Mouse (Mus musculus) intestine, embryonic 16.5 days (tissue): ENCODE measurements around the gene Ninl. TPM values are rescaled to one million over a fixed set of nuclear protein-coding genes. Genes with fewer than 3 reads are reported as not detected.

ENCODE experiments used
- ATAC-seq: fragments of 200-750 bp; cut with Nextera tagmentation; 2 replicates; pipeline ENCODE4 v1.8.0; 2017; ENCODE audit warnings: moderate TSS enrichment, moderate library complexity
- H3K27ac ChIP-seq: fragments of 300-500 bp; sonication (generic); 2 replicates; pipeline ENCODE4 v1.5.1; 2014; ENCODE audit warnings: mild to moderate bottlenecking, low read length
- H3K27me3 ChIP-seq: fragments of 300-500 bp; sonication (generic); replicated peaks from 2 replicates; pipeline ENCODE4 v1.6.1; 2014; ENCODE audit warnings: low read length, control low read depth, mixed read lengths; ENCODE audit not compliant: control insufficient read depth, insufficient read depth
- H3K36me3 ChIP-seq: fragments of 300-500 bp; sonication (generic); 2 replicates; pipeline ENCODE4 v1.6.1; 2014; ENCODE audit warnings: low read length, control low read depth; ENCODE audit not compliant: control insufficient read depth, insufficient read depth
- H3K4me1 ChIP-seq: fragments of 300-500 bp; sonication (generic); 2 replicates; pipeline ENCODE4 v1.6.1; 2014; ENCODE audit warnings: low read length, control low read depth, mixed read lengths; ENCODE audit not compliant: control insufficient read depth, insufficient read depth
- H3K4me2 ChIP-seq: fragments of 300-500 bp; sonication (generic); 2 replicates; pipeline ENCODE4 v1.6.1; 2014; ENCODE audit warnings: low read depth, low read length, control low read depth
- H3K4me3 ChIP-seq: fragments of 300-500 bp; sonication (generic); 2 replicates; pipeline ENCODE4 v1.5.1; 2014; ENCODE audit warnings: mild to moderate bottlenecking, low read length
- H3K9ac ChIP-seq: fragments of 300-500 bp; sonication (generic); 2 replicates; pipeline ENCODE4 v1.6.1; 2014; ENCODE audit warnings: low read depth, low read length
- H3K9me3 ChIP-seq: fragments of 300-500 bp; sonication (generic); 2 replicates; pipeline ENCODE4 v1.6.1; 2016; ENCODE audit warnings: low read length, control low read depth; ENCODE audit not compliant: control insufficient read depth
- WGBS: fragments of 180-500 bp; shearing (Covaris S2); extraction: QIAGEN DNeasy Blood & Tissue Kit; methylation state at CpG from one replicate; pipeline ENCODE4 v1.1.7; 2014; 5-methylcytosine and 5-hydroxymethylcytosine counted together
- polyA plus RNA-seq: library from polyadenylated mRNA; unstranded; fragments of >200 nt; fragmentation: Nextera tagmentation; extraction: Ambion mirVana; gene quantifications from 2 replicates; pipeline ENCODE4 v1.2.1, GENCODE M21; 2015

The Ninl gene
- polyA plus RNA-seq, 1 experiment from 2014 or later: 5.3 TPM

GRCm38 (mm10) chr2:150969231-150969630 lies 70.0 kb downstream of the Ninl start:
- H3K4me2 ChIP-seq: no peak overlapping the region
- no peak for ATAC-seq
- H3K27me3 ChIP-seq: no peaks in the 10 kb centered on the region
- H3K4me1 ChIP-seq: no peaks in the 10 kb centered on the region
- no peak overlapping the region for H3K4me3 ChIP-seq
- no peaks in the 10 kb centered on the region for H3K9me3 ChIP-seq
- whole genome bisulfite sequencing: 89% methylated on average over 2 of the region's 2 CpGs
- H3K27ac ChIP-seq: no peak overlapping the region
- H3K9ac ChIP-seq: no peak overlapping the region
- H3K36me3 ChIP-seq: peaks cover 3% of the 10 kb centered on the region; the same call in 1 of the 2 replicates

GRCm38 (mm10) chr2:150967491-150967890 lies 71.7 kb downstream of the Ninl start:
- Histone ChIP-seq H3K36me3 (no peaks in the 10 kb centered on the region), H3K27me3 (no peaks in the 10 kb centered on the region), H3K9ac (no peak overlapping the region), H3K9me3 (no peaks in the 10 kb centered on the region), H3K27ac (no peak overlapping the region), H3K4me2 (no peak overlapping the region), H3K4me3 (no peak overlapping the region), H3K4me1 (no peaks in the 10 kb centered on the region)
- WGBS: 84% methylated on average over 2 of the region's 2 CpGs
- ATAC-seq: no peak

- Histone ChIP-seq H3K36me3 (no peaks in the 10 kb centered on the region), H3K4me2 (no peak overlapping the region), H3K27me3 (no peaks in the 10 kb centered on the region), H3K9me3 (no peaks in the 10 kb centered on the region), H3K4me3 (no peak overlapping the region), H3K27ac (no peak overlapping the region), H3K4me1 (no peaks in the 10 kb centered on the region), H3K9ac (no peak overlapping the region)
- no peak for ATAC-seq
- WGBS: 91% methylated on average over 10 of the region's 10 CpGs
Observed at GRCm38 (mm10) chr2:150965951-150966350, 73.2 kb downstream of the Ninl start.

GRCm38 (mm10) chr2:150964641-150965040 lies 74.5 kb downstream of the Ninl start:
- Histone ChIP-seq H3K9me3 (no peaks in the 10 kb centered on the region), H3K36me3 (no peaks in the 10 kb centered on the region), H3K4me1 (no peaks in the 10 kb centered on the region), H3K27me3 (no peaks in the 10 kb centered on the region), H3K9ac (no peak overlapping the region), H3K4me3 (no peak overlapping the region), H3K27ac (no peak overlapping the region), H3K4me2 (no peak overlapping the region)
- ATAC-seq: no peak
- 87% methylated on average over 3 of the region's 3 CpGs for WGBS

- Histone ChIP-seq H3K27me3 (no peaks in the 10 kb centered on the region), H3K4me3 (no peak overlapping the region), H3K36me3 (no peaks in the 10 kb centered on the region), H3K27ac (no peak overlapping the region), H3K9ac (no peak overlapping the region), H3K9me3 (no peaks in the 10 kb centered on the region), H3K4me2 (no peak overlapping the region), H3K4me1 (no peaks in the 10 kb centered on the region)
- ATAC-seq: no peak
- 80% methylated on average over 3 of the region's 3 CpGs for WGBS
Observed at GRCm38 (mm10) chr2:150963246-150963645, 75.9 kb downstream of the Ninl start.

GRCm38 (mm10) chr2:150959521-150959920 lies 79.7 kb downstream of the Ninl start:
- no peaks in the 10 kb centered on the region for H3K9me3 ChIP-seq
- H3K9ac ChIP-seq: no peak overlapping the region
- no peak overlapping the region for H3K4me3 ChIP-seq
- no peaks in the 10 kb centered on the region for H3K27me3 ChIP-seq
- 85% methylated on average over 10 of the region's 10 CpGs for WGBS
- no peaks in the 10 kb centered on the region for H3K4me1 ChIP-seq
- H3K36me3 ChIP-seq: no peaks in the 10 kb centered on the region
- H3K4me2 ChIP-seq: no peak overlapping the region
- no peak for ATAC-seq
- H3K27ac ChIP-seq: no peak overlapping the region

- Histone ChIP-seq H3K27ac (no peak overlapping the region), H3K9me3 (no peaks in the 10 kb centered on the region), H3K4me1 (no peaks in the 10 kb centered on the region), H3K9ac (no peak overlapping the region), H3K4me3 (no peak overlapping the region), H3K4me2 (no peak overlapping the region), H3K27me3 (no peaks in the 10 kb centered on the region), H3K36me3 (no peaks in the 10 kb centered on the region)
- no peak for ATAC-seq
- 72% methylated on average over 1 of the region's 1 CpGs for WGBS
Observed at GRCm38 (mm10) chr2:150955859-150956258, 83.3 kb downstream of the Ninl start.

- Histone ChIP-seq H3K27me3 (no peaks in the 10 kb centered on the region), H3K9ac (no peak overlapping the region), H3K4me3 (no peak overlapping the region), H3K4me1 (no peaks in the 10 kb centered on the region), H3K4me2 (no peak overlapping the region), H3K9me3 (no peaks in the 10 kb centered on the region), H3K27ac (no peak overlapping the region), H3K36me3 (no peaks in the 10 kb centered on the region)
- 94% methylated on average over 2 of the region's 2 CpGs for WGBS
- ATAC-seq: no peak
Observed at GRCm38 (mm10) chr2:150951201-150951600, 88.0 kb downstream of the Ninl start.

GRCm38 (mm10) chr2:150950056-150950455 lies 89.1 kb downstream of the Ninl start:
- Histone ChIP-seq H3K9me3 (no peaks in the 10 kb centered on the region), H3K4me3 (no peak overlapping the region), H3K27me3 (no peaks in the 10 kb centered on the region), H3K4me2 (no peak overlapping the region), H3K27ac (no peak overlapping the region), H3K36me3 (no peaks in the 10 kb centered on the region), H3K4me1 (no peaks in the 10 kb centered on the region), H3K9ac (no peak overlapping the region)
- no peak for ATAC-seq
- WGBS: 85% methylated on average over 6 of the region's 6 CpGs

- no peaks in the 10 kb centered on the region for H3K27me3 ChIP-seq
- H3K4me2 ChIP-seq: no peak overlapping the region
- H3K9me3 ChIP-seq: no peaks in the 10 kb centered on the region
- no peaks in the 10 kb centered on the region for H3K36me3 ChIP-seq
- H3K4me1 ChIP-seq: no peaks in the 10 kb centered on the region
- WGBS: 90% methylated on average over 3 of the region's 3 CpGs
- no peak overlapping the region for H3K27ac ChIP-seq
- no peak for ATAC-seq
- H3K9ac ChIP-seq: no peak overlapping the region
- no peak overlapping the region for H3K4me3 ChIP-seq
Observed at GRCm38 (mm10) chr2:150949652-150950051, 89.5 kb downstream of the Ninl start.
